Mouse (Mus musculus) skeletal muscle tissue, postnatal 0 days (tissue): Measurements from ENCODE around the gene Zfp36l2. TPM values are rescaled to one million over a fixed set of nuclear protein-coding genes. Genes with fewer than 3 reads are reported as not detected.

Experiments used
- polyA plus RNA-seq: library from polyadenylated mRNA; unstranded; fragments of >200 nt; fragmentation: Nextera tagmentation; extraction: Ambion mirVana; gene quantifications from 2 replicates; pipeline ENCODE4 v1.2.1, GENCODE M21; 2015

Zfp36l2 gene
- 7.9 and 11.9 TPM in 2 replicates for polyA plus RNA-seq

DNA sequence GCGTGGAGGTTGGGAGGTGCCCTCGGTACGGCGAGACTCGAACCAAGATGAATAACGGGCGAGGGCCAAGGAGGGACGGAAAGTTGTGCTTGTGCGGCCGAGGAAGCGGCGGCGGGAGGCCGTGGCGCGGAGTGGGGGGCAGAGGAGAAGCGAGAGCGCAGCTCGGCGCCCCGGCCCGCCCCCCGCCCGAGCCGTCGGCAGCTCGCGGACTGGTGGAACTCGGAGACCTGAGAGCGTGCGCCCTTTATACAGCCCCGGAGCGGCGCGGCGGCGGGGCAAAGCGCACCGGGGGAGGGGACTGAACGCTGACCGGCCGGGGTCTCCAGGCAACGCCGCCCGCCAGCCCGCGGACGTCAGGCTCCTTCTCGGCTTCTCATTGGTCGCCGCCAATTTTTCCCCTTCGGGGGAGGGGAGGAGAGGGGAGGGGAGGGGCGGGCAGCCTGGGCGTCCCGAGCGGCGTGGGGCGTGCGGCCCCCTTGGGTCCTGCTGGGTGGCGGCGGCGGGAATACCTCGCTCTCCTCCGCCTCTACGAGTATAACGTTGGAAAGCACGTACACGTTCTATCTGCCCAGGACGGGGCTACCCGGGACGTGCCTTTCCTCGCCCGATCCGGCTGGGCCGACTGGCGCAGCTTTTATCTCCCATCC, at the start of gene Zfp36l2:
Zfp36l2 (minus strand) TSS at position 221 of the 647 bp plus-strand sequence.

